Mouse (Mus musculus): ENCODE data around the gene Ptprk.

DNA sequence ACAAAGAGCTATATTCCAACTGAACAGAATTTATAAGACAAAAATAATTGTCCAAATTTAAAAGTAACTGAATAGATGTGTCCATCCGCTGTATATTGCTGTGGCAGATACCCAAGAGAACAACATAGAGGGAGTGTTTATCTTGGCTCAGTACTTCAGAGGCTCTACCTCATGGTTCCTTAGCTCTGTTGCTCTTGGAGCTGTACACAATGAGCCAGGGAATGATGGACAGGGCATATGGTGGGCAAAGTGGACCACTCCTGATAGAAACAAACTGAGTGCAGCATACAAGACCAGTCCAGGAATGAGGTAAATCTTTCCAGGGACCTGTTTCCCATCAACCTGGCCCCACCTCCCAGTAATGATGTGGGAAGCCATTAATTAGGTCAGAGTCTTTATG, 468.1 kb downstream of the Ptprk start:
- TF ChIP-seq CTCF (conservative IDR thresholded peaks at IDR 0.05; ENCODE audit: low read length) (no peak), NANOG (IDR thresholded peaks at IDR 0.05; ENCODE audit: borderline replicate concordance, low read length) (no peak)

All from E14TG2a.4 (cell line).